Mouse (Mus musculus) urinary bladder, postnatal 25 days (tissue): ENCODE measurements around the gene Zdhhc17.

Experiments used
- DNase-seq: peaks from one replicate; pipeline ENCODE4 v3.0.0; 2022; ENCODE audit warnings: low spot score

Zdhhc17 gene

GRCm38 (mm10) chr10:111005611-111006488 lies 4.1 kb downstream of the Zdhhc17 start:
- DNase-seq = no peak

- DNase-seq = no peak
Measured at GRCm38 (mm10) chr10:111004220-111004619, 5.7 kb downstream of the Zdhhc17 start.

GRCm38 (mm10) chr10:110999201-110999600 lies 10.7 kb downstream of the Zdhhc17 start:
- DNase-seq = no peak

GRCm38 (mm10) chr10:110997180-110997579 lies 12.8 kb downstream of the Zdhhc17 start:
- DNase-seq = no peak

GRCm38 (mm10) chr10:110994761-110995160 lies 15.2 kb downstream of the Zdhhc17 start:
- no peak for DNase-seq

GRCm38 (mm10) chr10:110993249-110993648 lies 16.7 kb downstream of the Zdhhc17 start:
- DNase-seq = no peak

GRCm38 (mm10) chr10:110992047-110992431 lies 17.9 kb downstream of the Zdhhc17 start:
- no peak for DNase-seq

- no peak for DNase-seq
Measured at GRCm38 (mm10) chr10:110991307-110992046, 18.5 kb downstream of the Zdhhc17 start.

- no peak for DNase-seq
Measured at GRCm38 (mm10) chr10:110989729-110990128, 20.2 kb downstream of the Zdhhc17 start.

- no peak for DNase-seq
Measured at GRCm38 (mm10) chr10:110986682-110987081, 23.3 kb downstream of the Zdhhc17 start.

- DNase-seq = no peak
Measured at GRCm38 (mm10) chr10:110982771-110983170, 27.2 kb downstream of the Zdhhc17 start.

- no peak for DNase-seq
Measured at GRCm38 (mm10) chr10:110980441-110980840, 29.5 kb downstream of the Zdhhc17 start.

GRCm38 (mm10) chr10:110979431-110979830 lies 30.5 kb downstream of the Zdhhc17 start:
- DNase-seq = no peak

GRCm38 (mm10) chr10:110977379-110977778 lies 32.6 kb downstream of the Zdhhc17 start:
- no peak for DNase-seq

- DNase-seq = peak; percentile 37
Measured at GRCm38 (mm10) chr10:110976046-110976445, 33.9 kb downstream of the Zdhhc17 start.

- DNase-seq = no peak
Measured at GRCm38 (mm10) chr10:110974885-110975284, 35.1 kb downstream of the Zdhhc17 start.

- no peak for DNase-seq
Measured at GRCm38 (mm10) chr10:110974463-110974862, 35.5 kb downstream of the Zdhhc17 start.

GRCm38 (mm10) chr10:110971998-110972397 lies 37.9 kb downstream of the Zdhhc17 start:
- DNase-seq = no peak

- DNase-seq = no peak
Measured at GRCm38 (mm10) chr10:110971483-110971882, 38.5 kb downstream of the Zdhhc17 start.

- DNase-seq = no peak
Measured at GRCm38 (mm10) chr10:110971044-110971443, 38.9 kb downstream of the Zdhhc17 start.

GRCm38 (mm10) chr10:110962172-110962571 lies 47.8 kb downstream of the Zdhhc17 start:
- DNase-seq = no peak

GRCm38 (mm10) chr10:110960841-110961240 lies 49.1 kb downstream of the Zdhhc17 start:
- no peak for DNase-seq

- no peak for DNase-seq
Measured at GRCm38 (mm10) chr10:110959781-110960180, 50.2 kb downstream of the Zdhhc17 start.
